Mouse (Mus musculus) intestine, embryonic 16.5 days (tissue): ENCODE measurements at regions not wholly inside any gene's neighbourhood (a gene's known extent, or its start where the extent isn't known, plus 50 kb on each side); places are given as distances from the start of the nearest gene placed in this dataset.
A peak's percentile ranks its signal among the peaks of the same experiment; 100 is the strongest.

ENCODE experiments used
- ATAC-seq: fragments of 200-750 bp; cut with Nextera tagmentation; 2 replicates; pipeline ENCODE4 v1.8.0; 2017; ENCODE audit warnings: moderate TSS enrichment, moderate library complexity
- H3K27ac ChIP-seq: fragments of 300-500 bp; sonication (generic); 2 replicates; pipeline ENCODE4 v1.5.1; 2014; ENCODE audit warnings: mild to moderate bottlenecking, low read length
- H3K27me3 ChIP-seq: fragments of 300-500 bp; sonication (generic); replicated peaks from 2 replicates; pipeline ENCODE4 v1.6.1; 2014; ENCODE audit warnings: low read length, control low read depth, mixed read lengths; ENCODE audit not compliant: control insufficient read depth, insufficient read depth
- H3K36me3 ChIP-seq: fragments of 300-500 bp; sonication (generic); 2 replicates; pipeline ENCODE4 v1.6.1; 2014; ENCODE audit warnings: low read length, control low read depth; ENCODE audit not compliant: control insufficient read depth, insufficient read depth
- H3K4me1 ChIP-seq: fragments of 300-500 bp; sonication (generic); 2 replicates; pipeline ENCODE4 v1.6.1; 2014; ENCODE audit warnings: low read length, control low read depth, mixed read lengths; ENCODE audit not compliant: control insufficient read depth, insufficient read depth
- H3K4me2 ChIP-seq: fragments of 300-500 bp; sonication (generic); 2 replicates; pipeline ENCODE4 v1.6.1; 2014; ENCODE audit warnings: low read depth, low read length, control low read depth
- H3K4me3 ChIP-seq: fragments of 300-500 bp; sonication (generic); 2 replicates; pipeline ENCODE4 v1.5.1; 2014; ENCODE audit warnings: mild to moderate bottlenecking, low read length
- H3K9ac ChIP-seq: fragments of 300-500 bp; sonication (generic); 2 replicates; pipeline ENCODE4 v1.6.1; 2014; ENCODE audit warnings: low read depth, low read length
- H3K9me3 ChIP-seq: fragments of 300-500 bp; sonication (generic); 2 replicates; pipeline ENCODE4 v1.6.1; 2016; ENCODE audit warnings: low read length, control low read depth; ENCODE audit not compliant: control insufficient read depth
- WGBS: fragments of 180-500 bp; shearing (Covaris S2); extraction: QIAGEN DNeasy Blood & Tissue Kit; methylation state at CpG from one replicate; pipeline ENCODE4 v1.1.7; 2014; 5-methylcytosine and 5-hydroxymethylcytosine counted together

DNA sequence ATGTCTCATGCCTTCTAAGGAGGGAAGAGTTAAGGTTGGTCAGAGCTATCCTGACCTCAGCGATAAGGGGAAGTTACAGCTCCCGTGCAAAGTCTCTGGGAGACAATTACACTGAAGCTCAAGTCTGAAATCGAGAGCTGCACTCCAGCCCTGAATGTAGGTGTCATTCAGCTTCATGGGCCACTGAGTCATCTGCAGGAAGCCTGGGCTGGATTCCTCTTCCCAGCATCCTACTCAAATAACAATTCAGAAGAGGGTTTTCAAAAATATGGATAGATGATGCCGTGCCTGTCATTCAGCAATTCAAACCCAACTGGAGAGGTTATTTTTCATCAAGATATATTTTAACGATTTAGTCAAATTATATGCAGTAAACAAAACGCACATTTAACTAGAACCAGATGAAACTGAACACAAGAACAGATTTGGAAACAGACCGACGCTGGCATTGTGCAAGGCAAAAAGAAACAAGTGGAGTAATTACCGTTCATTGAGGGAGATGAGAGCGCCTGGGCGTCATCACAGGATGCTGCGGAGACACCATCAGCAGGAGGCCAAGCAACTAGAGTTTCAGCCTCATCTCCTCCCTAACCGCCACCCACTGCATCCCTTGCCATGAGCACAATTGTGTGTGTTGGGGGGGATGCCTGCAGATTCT is 57.8 kb upstream of the Cfap46 start:
- ATAC-seq, result no peak
- 70% methylated on average over 13 of the region's 13 CpGs for WGBS
- no peak overlapping the region for H3K4me2 ChIP-seq
- H3K4me3 ChIP-seq, result no peak overlapping the region
- no peaks in the 10 kb centered on the region for H3K36me3 ChIP-seq
- no peaks in the 10 kb centered on the region for H3K27me3 ChIP-seq
- H3K27ac ChIP-seq, result no peak overlapping the region
- no peaks in the 10 kb centered on the region for H3K9me3 ChIP-seq
- H3K4me1 ChIP-seq, result no peaks in the 10 kb centered on the region
- H3K9ac ChIP-seq, result no peak overlapping the region

DNA sequence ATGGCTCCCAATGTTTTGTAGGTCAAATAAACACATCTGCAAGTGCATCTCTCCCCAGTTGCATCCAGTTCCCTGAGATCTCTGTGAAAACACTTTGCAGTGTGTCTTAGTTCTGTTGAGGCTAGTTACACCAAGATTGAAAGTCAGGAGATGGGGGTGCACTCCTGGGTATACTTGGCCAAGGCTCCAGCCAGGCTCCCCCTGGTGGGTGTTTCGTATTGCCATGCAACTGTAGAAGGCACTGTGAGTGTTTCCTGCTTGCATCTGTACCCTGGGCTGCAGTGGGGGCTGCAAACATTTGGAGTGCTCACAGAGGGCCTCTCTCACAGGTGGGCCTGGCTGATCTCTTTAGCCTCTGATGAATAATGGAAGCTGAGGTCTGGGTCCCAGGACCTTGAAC is 63.2 kb upstream of the Cfap46 start:
- Histone ChIP-seq H3K27me3 (no peaks in the 10 kb centered on the region), H3K9me3 (no peaks in the 10 kb centered on the region), H3K4me3 (no peak overlapping the region), H3K36me3 (no peaks in the 10 kb centered on the region), H3K4me1 (no peaks in the 10 kb centered on the region), H3K9ac (no peak overlapping the region), H3K4me2 (no peak overlapping the region), H3K27ac (no peak overlapping the region)
- no peak for ATAC-seq
- 38% methylated on average over 1 of the region's 1 CpGs for WGBS

DNA sequence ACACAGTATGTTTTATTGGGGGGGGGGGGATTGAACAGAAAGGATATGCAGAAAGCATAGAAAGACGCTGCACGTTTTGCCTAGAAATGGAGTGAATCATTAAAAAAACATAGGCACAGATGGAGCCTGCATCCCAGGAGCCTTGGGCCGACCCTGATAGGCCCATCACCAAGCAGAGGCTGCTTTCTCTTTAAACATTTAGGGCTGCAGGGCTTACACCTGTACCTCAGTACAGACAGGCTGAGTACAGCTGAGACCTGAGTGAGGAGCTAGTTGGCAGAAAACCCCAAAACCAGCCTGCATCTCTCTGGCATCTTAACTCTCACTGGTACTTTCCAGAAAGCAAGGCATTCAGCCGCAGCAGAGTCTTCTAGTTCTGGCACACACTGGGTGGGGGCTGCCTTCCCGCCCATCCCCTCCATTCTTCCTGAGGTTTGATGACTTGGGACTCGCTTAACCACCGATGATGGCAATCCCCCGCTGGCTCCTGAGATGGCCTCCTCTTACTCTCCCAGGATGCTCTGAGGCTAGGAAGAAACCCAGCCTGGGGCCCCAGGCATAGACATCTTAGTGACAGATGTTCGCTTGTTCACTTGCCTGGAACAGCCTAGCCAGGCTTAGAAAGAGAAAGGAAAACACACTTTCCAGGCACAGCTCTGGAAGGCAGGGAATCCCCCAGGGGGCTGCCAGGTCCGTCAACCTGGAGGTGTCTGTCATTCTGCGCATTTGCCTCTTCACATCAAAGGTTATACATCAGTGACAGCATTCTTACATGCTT is 63.9 kb upstream of the Cfap46 start:
- Histone ChIP-seq H3K4me1 (no peaks in the 10 kb centered on the region), H3K9me3 (no peaks in the 10 kb centered on the region), H3K36me3 (no peaks in the 10 kb centered on the region), H3K9ac (no peak overlapping the region), H3K27me3 (no peaks in the 10 kb centered on the region), H3K4me3 (no peak overlapping the region), H3K27ac (no peak overlapping the region), H3K4me2 (no peak overlapping the region)
- WGBS, result 78% methylated on average over 11 of the region's 11 CpGs
- ATAC-seq, result no peak

DNA sequence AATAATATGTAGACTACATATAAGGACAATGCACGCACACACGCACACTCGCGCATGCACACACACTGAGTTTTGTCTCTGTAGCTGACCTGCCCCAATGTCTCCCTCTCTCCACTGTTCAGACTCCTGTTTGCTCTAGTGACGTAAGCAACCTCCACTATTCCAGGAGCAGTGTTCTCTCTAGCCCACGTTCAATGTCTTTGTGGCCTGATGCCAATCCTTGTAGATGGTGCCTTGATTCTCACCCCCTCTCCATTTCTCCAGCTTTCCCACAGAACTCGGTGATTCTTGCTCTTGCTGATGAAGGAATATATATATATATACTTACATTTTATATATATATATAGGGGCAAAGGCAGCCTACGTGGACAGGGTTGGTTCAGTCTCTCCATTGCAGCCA is 71.4 kb upstream of the Cfap46 start:
- WGBS, result 87% methylated on average over 8 of the region's 8 CpGs
- no peak for ATAC-seq
- Histone ChIP-seq H3K27me3 (no peaks in the 10 kb centered on the region), H3K36me3 (no peaks in the 10 kb centered on the region), H3K4me1 (no peaks in the 10 kb centered on the region), H3K4me2 (no peak overlapping the region), H3K27ac (no peak overlapping the region), H3K9me3 (no peaks in the 10 kb centered on the region), H3K4me3 (no peak overlapping the region), H3K9ac (no peak overlapping the region)

DNA sequence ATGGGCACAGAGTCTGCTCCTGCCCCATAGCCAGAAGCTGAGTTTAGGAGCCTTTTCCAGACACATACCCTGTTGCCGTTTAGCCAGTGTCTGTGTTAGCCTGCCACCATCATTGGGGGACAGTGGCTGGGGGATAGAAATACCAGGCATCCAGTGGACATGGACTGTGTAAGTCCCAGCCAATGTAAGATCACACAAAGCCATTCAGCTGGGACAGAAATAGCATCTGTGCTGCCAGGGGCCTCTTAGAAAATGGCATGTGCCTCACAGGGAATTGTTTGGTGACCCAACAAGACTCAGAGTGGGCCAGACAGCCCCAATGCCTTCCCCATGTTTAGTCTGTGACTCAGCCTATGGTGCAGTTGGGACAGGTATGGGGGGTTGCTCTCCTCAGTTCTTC is 71.5 kb upstream of the Adgra1 start:
- Histone ChIP-seq H3K27me3 (no peaks in the 10 kb centered on the region), H3K4me1 (no peaks in the 10 kb centered on the region), H3K4me3 (no peak overlapping the region), H3K27ac (no peak overlapping the region), H3K36me3 (no peaks in the 10 kb centered on the region), H3K9ac (no peak overlapping the region), H3K4me2 (no peak overlapping the region), H3K9me3 (no peaks in the 10 kb centered on the region)
- no peak for ATAC-seq
- WGBS, result 81% methylated on average over 1 of the region's 1 CpGs

DNA sequence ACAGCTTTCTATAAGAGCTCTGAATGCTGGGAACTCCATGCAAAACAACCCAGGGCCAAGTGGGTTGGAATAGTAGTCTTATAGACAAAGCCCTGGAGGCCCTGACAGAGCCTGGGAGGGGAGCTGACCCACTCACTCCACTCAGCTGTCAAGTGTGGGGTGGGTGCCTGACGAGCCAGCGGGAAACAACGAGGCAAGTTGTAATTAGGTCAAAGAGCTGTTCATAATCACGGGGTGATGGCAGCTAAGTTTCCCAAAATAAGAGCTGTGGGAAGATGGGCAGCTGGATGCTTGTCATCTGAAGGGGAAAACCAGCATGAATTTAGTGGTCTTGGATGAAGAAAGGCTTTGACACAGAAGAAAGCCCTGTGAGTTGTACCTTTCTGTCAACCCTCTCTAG is 70.7 kb upstream of the Adgra1 start:
- no peaks in the 10 kb centered on the region for H3K9me3 ChIP-seq
- no peaks in the 10 kb centered on the region for H3K27me3 ChIP-seq
- no peak for ATAC-seq
- no peaks in the 10 kb centered on the region for H3K36me3 ChIP-seq
- H3K27ac ChIP-seq, result no peak overlapping the region
- H3K4me3 ChIP-seq, result no peak overlapping the region
- no peak overlapping the region for H3K4me2 ChIP-seq
- H3K9ac ChIP-seq, result no peak overlapping the region
- WGBS, result 77% methylated on average over 4 of the region's 4 CpGs
- H3K4me1 ChIP-seq, result no peaks in the 10 kb centered on the region

DNA sequence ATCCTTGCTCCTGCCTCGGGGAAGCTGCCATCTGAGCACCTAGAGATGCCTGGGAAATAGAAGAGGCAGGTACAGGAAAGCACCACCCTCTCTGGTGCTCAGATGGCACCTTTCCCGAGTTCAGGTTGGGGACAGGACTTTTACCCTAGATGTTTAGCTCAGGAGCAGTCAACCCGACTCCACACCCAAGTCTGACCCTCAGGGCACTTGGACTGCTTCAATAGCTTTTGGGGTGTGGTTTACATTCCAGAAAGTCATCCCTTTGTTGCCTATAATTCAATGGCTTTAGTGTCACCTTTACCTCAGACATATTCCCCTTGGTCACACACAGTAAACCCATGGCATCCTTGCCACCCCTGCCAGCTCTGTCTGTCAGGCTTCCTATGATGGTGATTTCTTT is 67.7 kb upstream of the Adgra1 start:
- no peak overlapping the region for H3K9ac ChIP-seq
- no peak overlapping the region for H3K4me2 ChIP-seq
- no peaks in the 10 kb centered on the region for H3K4me1 ChIP-seq
- no peaks in the 10 kb centered on the region for H3K36me3 ChIP-seq
- no peak overlapping the region for H3K27ac ChIP-seq
- H3K9me3 ChIP-seq, result no peaks in the 10 kb centered on the region
- WGBS, result 51% methylated on average over 3 of the region's 3 CpGs
- H3K27me3 ChIP-seq, result no peaks in the 10 kb centered on the region
- H3K4me3 ChIP-seq, result no peak overlapping the region
- no peak for ATAC-seq

DNA sequence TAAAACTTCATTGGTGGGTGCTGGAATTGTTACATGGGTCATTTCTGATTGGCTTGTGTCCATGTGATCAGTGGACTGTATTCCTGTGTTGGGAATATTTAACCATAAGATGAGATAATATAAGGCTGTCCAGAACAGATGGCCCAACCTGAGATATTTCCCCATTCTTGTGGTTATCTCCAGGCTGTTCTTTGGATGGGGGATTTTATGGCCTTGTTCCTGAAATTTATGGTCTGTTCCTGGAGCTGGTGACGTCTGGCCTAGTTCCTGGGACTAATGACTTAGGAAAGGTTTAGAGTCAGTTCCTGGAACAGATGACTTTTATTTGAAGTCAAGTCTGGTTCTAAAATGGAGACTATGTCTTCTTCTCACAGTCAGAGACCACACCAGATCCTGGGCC is 64.8 kb upstream of the Adgra1 start:
- Histone ChIP-seq H3K27me3 (no peaks in the 10 kb centered on the region), H3K4me3 (no peak overlapping the region), H3K9me3 (no peaks in the 10 kb centered on the region), H3K36me3 (no peaks in the 10 kb centered on the region), H3K4me2 (no peak overlapping the region), H3K4me1 (no peaks in the 10 kb centered on the region), H3K9ac (no peak overlapping the region), H3K27ac (no peak overlapping the region)
- ATAC-seq, result peak; percentile 46; the same call in 1 of the 2 replicates
- WGBS, result 41% methylated on average over 1 of the region's 1 CpGs

DNA sequence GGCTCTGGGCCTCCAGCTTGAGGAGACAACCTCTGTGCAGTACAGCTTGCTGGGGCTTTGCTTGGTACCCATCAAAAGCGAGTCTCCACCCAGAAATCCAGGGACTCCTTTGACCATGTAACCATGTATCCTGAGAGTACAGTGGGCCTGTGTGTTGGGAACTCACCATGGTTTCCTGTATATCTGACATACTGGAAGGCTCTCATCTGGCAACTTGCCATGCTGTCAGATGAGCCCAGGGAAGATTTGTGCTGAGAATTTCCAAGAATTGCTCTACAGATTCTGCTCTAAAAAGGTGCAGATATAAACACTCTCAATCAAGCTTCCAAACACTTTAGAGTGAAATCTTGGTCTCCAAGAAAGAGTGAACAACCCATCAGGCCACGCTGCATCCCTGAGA is 56.7 kb upstream of the Adgra1 start:
- H3K4me2 ChIP-seq, result no peak overlapping the region
- no peak overlapping the region for H3K27ac ChIP-seq
- H3K4me1 ChIP-seq, result no peaks in the 10 kb centered on the region
- no peaks in the 10 kb centered on the region for H3K36me3 ChIP-seq
- WGBS, result 57% methylated on average over 2 of the region's 2 CpGs
- no peak overlapping the region for H3K4me3 ChIP-seq
- H3K9me3 ChIP-seq, result no peaks in the 10 kb centered on the region
- no peak overlapping the region for H3K9ac ChIP-seq
- H3K27me3 ChIP-seq, result no peaks in the 10 kb centered on the region
- no peak for ATAC-seq

DNA sequence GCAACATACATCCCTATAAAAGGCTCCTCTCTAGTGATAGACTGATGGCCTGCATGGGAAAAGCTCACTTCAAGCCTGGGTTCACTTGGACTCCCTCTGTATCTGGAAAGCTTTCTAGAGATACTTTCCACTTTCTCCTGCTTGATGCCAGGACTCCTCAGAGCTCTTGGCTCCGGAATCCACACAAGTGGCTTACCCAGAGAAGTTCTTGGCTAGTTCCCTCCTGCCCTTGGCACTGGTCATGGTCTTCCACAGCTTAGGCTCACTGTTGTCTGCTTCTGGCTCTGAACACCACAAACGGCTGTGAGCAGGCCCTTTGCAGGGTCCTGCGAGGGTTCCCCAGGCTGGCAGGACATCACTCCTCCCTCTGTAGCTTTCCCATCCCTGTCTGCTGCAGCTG is 54.1 kb upstream of the Adgra1 start:
- H3K27ac ChIP-seq, result no peak overlapping the region
- no peak overlapping the region for H3K4me2 ChIP-seq
- no peaks in the 10 kb centered on the region for H3K9me3 ChIP-seq
- no peaks in the 10 kb centered on the region for H3K36me3 ChIP-seq
- H3K4me1 ChIP-seq, result no peaks in the 10 kb centered on the region
- H3K27me3 ChIP-seq, result no peaks in the 10 kb centered on the region
- ATAC-seq, result no peak
- WGBS, result 89% methylated on average over 3 of the region's 3 CpGs
- H3K4me3 ChIP-seq, result no peak overlapping the region
- no peak overlapping the region for H3K9ac ChIP-seq
